Mouse (Mus musculus) frontal cortex, postnatal 36 days (tissue): ENCODE measurements around the gene Nudt13.
"Not testable (repeated sequence)": the region's sequence is repeated elsewhere in the genome, so short reads cannot be mapped to it uniquely, and the experiment has no call there.

Experiments used
- DNase-seq, 2 experiments: peaks; one replicate each; pipeline ENCODE4 v3.0.0; 2022; ENCODE audit warnings: low spot score in 2 of 2

Gene Nudt13

DNA sequence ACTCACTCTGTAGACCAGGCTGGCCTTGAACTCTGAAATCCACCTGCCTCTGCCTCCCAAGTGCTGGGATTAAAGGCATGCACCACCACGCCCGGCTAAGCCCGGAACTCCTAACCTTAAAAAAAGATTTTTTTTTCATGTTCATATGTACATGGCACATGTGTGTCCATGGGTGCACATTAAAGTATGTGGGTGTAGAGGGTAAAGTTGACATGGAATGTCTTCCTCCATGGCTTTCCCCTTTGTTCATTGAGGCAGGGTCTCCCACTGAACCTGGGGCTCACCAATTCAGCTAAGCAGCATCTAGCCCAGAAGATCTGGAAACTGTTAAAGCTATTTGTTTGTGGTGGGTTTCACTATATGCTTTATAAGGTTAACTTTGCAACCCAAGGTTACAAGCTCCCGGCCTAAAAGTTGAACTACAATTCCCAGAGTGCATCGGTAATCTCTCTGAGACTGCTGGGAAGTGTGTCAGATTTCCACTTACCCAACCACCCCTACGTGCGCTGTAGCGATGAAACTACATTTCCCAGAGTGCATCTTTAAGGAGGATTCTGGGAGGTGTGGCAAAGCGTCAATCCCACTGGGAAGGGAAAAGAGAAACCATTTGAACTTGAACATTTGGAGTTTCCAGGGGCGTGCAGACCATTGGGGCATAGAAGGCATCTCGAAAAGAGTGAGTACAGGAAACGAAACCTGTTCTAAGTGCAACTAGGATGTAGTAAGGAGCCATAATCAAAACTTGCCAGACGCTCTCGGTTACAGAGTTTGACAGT lies at the start of gene Nudt13:
Nudt13 (plus strand) TSS at position 581 of the 776 bp plus-strand sequence.
- peak; percentile 78 to 92 for DNase-seq

GRCm38 (mm10) chr14:20245318-20245717 lies 49.2 kb upstream of the Nudt13 start:
- DNase-seq: no peak

DNA sequence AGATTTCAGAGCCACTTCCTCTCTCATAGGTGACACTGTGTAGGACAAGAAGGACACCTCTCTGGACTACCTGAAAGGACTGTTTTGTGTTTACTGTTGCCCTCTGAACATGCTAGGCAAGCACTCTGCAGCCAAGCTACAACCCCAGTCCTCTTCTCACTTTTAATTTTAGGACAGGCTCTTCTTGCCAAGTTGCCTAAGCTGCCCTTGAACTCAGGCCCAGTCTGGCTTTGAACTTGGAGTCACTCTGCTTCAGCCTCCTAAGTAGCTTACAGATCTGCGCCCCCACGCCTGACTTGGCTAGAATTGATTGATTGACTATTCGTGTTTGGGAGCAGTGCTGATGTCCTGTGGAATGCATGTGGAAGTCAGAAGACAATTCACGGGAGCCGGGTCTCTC lies 48.6 kb upstream of the Nudt13 start:
- DNase-seq: no peak

- DNase-seq: no peak
Measured at GRCm38 (mm10) chr14:20246811-20247266, 47.7 kb upstream of the Nudt13 start.

GRCm38 (mm10) chr14:20248001-20248400 lies 46.5 kb upstream of the Nudt13 start:
- DNase-seq: no peak

GRCm38 (mm10) chr14:20250237-20251171 lies 44.0 kb upstream of the Nudt13 start:
- DNase-seq: peak; percentile 26 to 57

GRCm38 (mm10) chr14:20258185-20259113 lies 36.0 kb upstream of the Nudt13 start:
- peak; percentile 79 to 88 for DNase-seq

- DNase-seq: no peak
Measured at GRCm38 (mm10) chr14:20262346-20262745, 32.2 kb upstream of the Nudt13 start.

- DNase-seq: peak; percentile 58 to 60
Measured at GRCm38 (mm10) chr14:20268421-20268820, 26.1 kb upstream of the Nudt13 start.

GRCm38 (mm10) chr14:20269082-20269809 lies 25.3 kb upstream of the Nudt13 start, which contains the start of gene Kcnk16:
TSS of gene Kcnk16 (minus strand) at chr14:20269199.
- DNase-seq: no peak

DNA sequence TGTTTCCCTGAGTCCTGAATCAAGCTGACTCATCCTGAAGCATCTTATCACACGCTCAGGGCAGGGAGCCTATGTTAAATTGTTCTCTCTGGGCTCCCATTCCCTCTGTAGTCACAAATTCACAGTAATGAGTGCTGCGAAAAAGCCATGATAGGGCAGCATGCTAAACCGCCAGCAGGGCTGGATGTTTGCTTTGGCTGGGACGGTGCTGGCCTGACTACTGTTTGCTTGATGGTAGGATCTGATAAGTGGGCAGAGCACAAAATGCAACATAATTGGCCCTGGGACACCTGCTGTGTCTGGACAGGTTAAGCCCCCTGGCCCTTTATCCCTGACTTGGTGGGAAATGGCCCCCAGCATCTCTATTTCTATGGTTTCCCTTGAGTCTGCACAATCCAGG lies 3.1 kb upstream of the Nudt13 start:
- DNase-seq: no peak

DNA sequence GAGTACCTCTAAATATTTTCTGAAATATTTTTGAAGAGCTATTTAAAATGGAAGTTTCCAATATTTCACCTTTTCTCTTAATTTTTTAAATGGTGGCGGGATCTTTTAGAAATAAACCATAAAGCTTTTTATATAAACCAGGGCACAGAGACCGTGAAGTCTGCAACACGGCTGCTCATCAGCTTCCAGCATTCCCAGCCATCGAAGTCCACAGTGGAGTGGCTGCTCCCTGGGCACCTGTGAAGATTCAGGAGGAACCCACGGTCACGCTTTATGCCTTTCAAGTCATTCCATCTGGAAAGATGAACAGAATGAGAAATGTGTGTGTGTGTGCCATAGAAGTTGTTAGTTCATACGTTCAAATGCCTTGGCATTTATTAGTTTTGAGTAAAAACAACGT lies 450 bp downstream of the Nudt13 start:
- DNase-seq: no peak

- no peak for DNase-seq
Measured at GRCm38 (mm10) chr14:20297616-20298015, 3.1 kb downstream of the Nudt13 start.

DNA sequence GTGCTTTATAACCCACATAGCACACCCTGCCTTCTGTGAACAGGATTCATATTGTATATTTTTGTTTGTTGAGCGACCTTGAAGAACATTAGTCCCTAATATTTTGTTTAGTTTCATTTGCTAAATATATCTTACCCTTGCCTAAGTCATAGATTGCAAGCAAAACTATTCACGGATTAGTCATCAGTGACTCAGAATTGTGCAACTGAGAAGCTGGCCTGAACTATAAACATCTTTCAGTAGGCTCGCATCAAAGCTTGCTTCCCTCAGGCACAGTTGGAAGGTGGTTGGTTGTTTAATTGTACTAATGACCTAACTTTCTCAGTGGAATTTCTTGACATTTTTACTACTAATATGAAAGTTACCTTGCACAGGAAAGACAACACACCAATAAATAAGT lies 3.6 kb downstream of the Nudt13 start:
- no peak for DNase-seq

- not testable (repeated sequence) for DNase-seq
Measured at GRCm38 (mm10) chr14:20305085-20305484, 10.6 kb downstream of the Nudt13 start.

DNA sequence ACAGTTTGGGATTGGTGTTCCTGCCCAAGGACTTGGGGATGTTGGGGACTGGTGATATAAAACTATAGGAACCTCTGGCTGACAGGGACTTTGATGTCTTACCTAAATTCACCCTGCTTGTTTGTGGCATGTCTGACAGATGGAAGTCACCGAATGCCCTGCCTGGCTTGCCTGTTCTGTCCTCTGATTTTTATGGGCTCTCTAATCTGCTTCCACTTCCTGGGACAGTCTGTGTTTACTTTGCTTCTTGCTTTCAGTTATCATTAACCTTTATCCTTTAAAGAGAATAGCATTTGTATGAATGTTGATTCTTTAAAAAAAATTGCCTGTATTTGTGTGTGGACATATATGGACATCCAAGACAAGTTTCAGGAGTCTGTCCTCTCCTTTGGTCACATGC lies 20.6 kb downstream of the Nudt13 start:
- DNase-seq: no peak

GRCm38 (mm10) chr14:20319420-20319819 lies 24.9 kb downstream of the Nudt13 start:
- DNase-seq: peak; percentile 21 to 50

DNA sequence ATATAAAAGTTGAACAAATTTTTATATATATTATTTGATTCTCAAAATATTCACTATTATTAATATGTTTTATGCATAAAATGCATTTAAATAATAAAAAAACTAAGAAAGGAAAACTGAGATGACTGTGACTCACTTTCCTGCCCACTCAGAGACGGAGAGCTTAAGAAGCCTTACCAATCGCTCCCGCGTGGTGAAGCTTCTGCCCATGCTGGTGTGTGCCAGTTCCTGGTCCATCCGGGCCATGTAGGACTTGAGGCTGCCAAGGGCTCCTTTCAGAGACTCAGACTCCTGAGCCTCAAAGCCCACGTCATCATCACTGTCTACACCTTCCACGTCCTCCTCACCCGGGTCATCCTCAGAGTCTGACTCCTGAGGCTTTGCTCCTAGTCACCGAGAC lies 29.7 kb downstream of the Nudt13 start:
- DNase-seq: no peak

- no peak for DNase-seq
Measured at GRCm38 (mm10) chr14:20328474-20328873, 34.0 kb downstream of the Nudt13 start.

DNA sequence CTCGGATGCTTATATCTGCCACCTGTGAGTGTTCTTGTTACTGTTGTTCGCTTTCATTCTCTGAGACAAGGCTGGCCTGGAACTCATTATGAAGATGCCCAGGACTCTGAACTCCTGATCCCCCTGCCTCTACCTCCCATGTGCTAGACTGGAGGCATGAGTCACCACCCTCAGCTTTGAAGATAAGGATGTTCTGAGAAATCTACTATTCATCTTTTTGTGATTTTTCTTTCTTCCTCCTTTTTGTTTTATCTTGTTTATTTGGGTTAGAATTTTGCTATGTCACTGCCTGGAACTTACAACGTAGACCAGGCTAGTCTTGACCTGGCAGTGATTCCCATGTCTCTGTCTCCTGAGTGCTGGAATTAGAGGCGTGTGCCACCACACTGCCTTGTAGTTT lies 36.8 kb downstream of the Nudt13 start:
- DNase-seq: no peak

DNA sequence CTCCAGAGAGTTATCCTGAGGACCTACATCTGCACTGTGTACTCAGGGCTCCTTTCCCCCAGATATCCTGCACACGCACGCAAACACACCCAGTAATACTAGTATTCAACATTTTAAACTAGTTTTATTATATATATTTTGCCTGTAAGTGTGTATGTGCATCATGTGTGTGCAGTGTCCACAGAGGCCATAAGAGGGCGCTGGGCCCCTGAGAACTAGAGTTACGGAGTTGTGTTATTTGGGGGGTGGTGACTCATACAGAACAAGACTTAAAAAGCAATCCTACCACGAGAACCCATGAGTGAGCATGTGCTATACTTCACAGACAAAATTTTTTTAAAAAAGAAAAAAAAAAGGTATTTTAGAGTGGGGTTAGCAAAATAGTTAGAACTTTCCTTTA lies 44.9 kb downstream of the Nudt13 start:
- no peak for DNase-seq
